Mouse (Mus musculus) MEL (cell line): Measurements from ENCODE around the gene Prrg2. TPM values are rescaled to one million over a fixed set of nuclear protein-coding genes. Genes with fewer than 3 reads are reported as not detected.

Source experiments
- DNase-seq: peaks from one replicate; pipeline ENCODE4 v3.0.0; 2011; ENCODE audit warnings: low read depth, low spot score
- H3K27ac ChIP-seq: 2 replicates; pipeline ENCODE4 v1.5.1; 2012; ENCODE audit warnings: low read depth, mild to moderate bottlenecking, control low read depth, low read length, moderate library complexity; ENCODE audit not compliant: control insufficient read depth
- H3K27me3 ChIP-seq, 2 experiments: fragments of 150-350 bp in 1 of 2; sonication (generic) in 1 of 2; 2 replicates each; pipeline ENCODE4 v1.6.1; 2012; ENCODE audit warnings: low read length in 2 of 2, mild to moderate bottlenecking in 2 of 2, improper control_type of control experiment in 1 of 2, moderate library complexity in 1 of 2; ENCODE audit not compliant: insufficient read depth in 2 of 2, control insufficient read depth in 1 of 2
- H3K36me3 ChIP-seq, 2 experiments: 2 replicates each; pipeline ENCODE4 v1.6.1; 2012 to 2014; ENCODE audit warnings: low read length in 2 of 2, improper control_type of control experiment in 1 of 2, inconsistent platforms in 1 of 2, mild to moderate bottlenecking in 1 of 2; ENCODE audit not compliant: insufficient read depth in 2 of 2, control insufficient read depth in 1 of 2
- H3K4me1 ChIP-seq, 2 experiments: fragments of 150-350 bp in 1 of 2; sonication (generic) in 1 of 2; 2 replicates each; pipeline ENCODE4 v1.6.1; 2012; ENCODE audit warnings: low read length in 2 of 2, improper control_type of control experiment in 1 of 2, mild to moderate bottlenecking in 1 of 2; ENCODE audit not compliant: insufficient read depth in 2 of 2, control insufficient read depth in 1 of 2
- H3K4me3 ChIP-seq, 2 experiments: fragments of 150-350 bp in 1 of 2; sonication (generic) in 1 of 2; 2 replicates each; pipeline ENCODE4 v1.5.1; 2012; ENCODE audit warnings: low read depth in 2 of 2, low read length in 2 of 2, mild to moderate bottlenecking in 2 of 2, moderate library complexity in 2 of 2, control low read depth in 1 of 2, improper control_type of control experiment in 1 of 2; ENCODE audit not compliant: control insufficient read depth in 1 of 2, insufficient read depth in 1 of 2
- H3K79me2 ChIP-seq: 2 replicates; pipeline ENCODE4 v1.6.1; 2012; ENCODE audit warnings: mild to moderate bottlenecking, low read length, moderate library complexity; ENCODE audit not compliant: control insufficient read depth, poor library complexity, insufficient read depth
- H3K9ac ChIP-seq: 2 replicates; pipeline ENCODE4 v1.6.1; 2012; ENCODE audit warnings: low read depth, mild to moderate bottlenecking, control low read depth, low read length, moderate library complexity; ENCODE audit not compliant: control insufficient read depth, poor library complexity, severe bottlenecking
- H3K9me3 ChIP-seq: fragments of 150-350 bp; sonication (generic); replicated peaks from 2 replicates; pipeline ENCODE4 v1.6.1; 2012; ENCODE audit warnings: mild to moderate bottlenecking, low read length, improper control_type of control experiment, moderate library complexity; ENCODE audit not compliant: insufficient read depth
- CHD1 ChIP-seq: IDR thresholded peaks from 2 replicates; pipeline ENCODE4 v1.6.1; 2012; ENCODE audit warnings: low read depth, mild to moderate bottlenecking, inconsistent platforms, low read length, improper control_type of control experiment
- E2F4 ChIP-seq: IDR thresholded peaks from 2 replicates; pipeline ENCODE4 v1.6.1; 2011; ENCODE audit warnings: low read depth, low read length, improper control_type of control experiment, borderline replicate concordance
- ETS1 ChIP-seq: IDR thresholded peaks from 2 replicates; pipeline ENCODE4 v1.6.1; 2012; ENCODE audit warnings: low read depth, mild to moderate bottlenecking, inconsistent platforms, low read length, improper control_type of control experiment, moderate library complexity
- GABPA ChIP-seq: IDR thresholded peaks from 2 replicates; pipeline ENCODE4 v1.6.1; 2012; ENCODE audit warnings: low read depth, mild to moderate bottlenecking, inconsistent platforms, low read length, improper control_type of control experiment, moderate library complexity
- JUND ChIP-seq: IDR thresholded peaks from 2 replicates; pipeline ENCODE4 v1.6.1; 2011; ENCODE audit warnings: low read depth, mild to moderate bottlenecking, improper control_type of control experiment, low read length
- KAT2A ChIP-seq: conservative IDR thresholded peaks from 2 replicates; pipeline ENCODE4 v1.6.1; 2012; ENCODE audit warnings: low read depth, low read length, improper control_type of control experiment, inconsistent platforms
- MEF2A ChIP-seq: IDR thresholded peaks from 2 replicates; pipeline ENCODE4 v1.6.1; 2014; ENCODE audit warnings: low read depth, mild to moderate bottlenecking, inconsistent platforms, low read length, improper control_type of control experiment; ENCODE audit not compliant: poor library complexity, insufficient replicate concordance, severe bottlenecking; ENCODE audit errors: extremely low read depth
- MYB ChIP-seq: IDR thresholded peaks from 2 replicates; pipeline ENCODE4 v1.6.1; 2011; ENCODE audit warnings: mild to moderate bottlenecking, low read depth, low read length, improper control_type of control experiment
- MYC ChIP-seq: IDR thresholded peaks from 2 replicates; pipeline ENCODE4 v1.6.1; 2011; ENCODE audit warnings: low read depth, mild to moderate bottlenecking, low read length, improper control_type of control experiment, moderate library complexity
- POLR2AphosphoS5 ChIP-seq: IDR thresholded peaks from 2 replicates; pipeline ENCODE4 v1.6.1; 2012; ENCODE audit warnings: low read depth, borderline replicate concordance, mild to moderate bottlenecking, inconsistent platforms, low read length, moderate library complexity, mixed read lengths
- SMC3 ChIP-seq: IDR thresholded peaks from 2 replicates; pipeline ENCODE4 v1.6.1; 2011; ENCODE audit warnings: low read depth, low read length, improper control_type of control experiment
- TBP ChIP-seq: IDR thresholded peaks from 2 replicates; pipeline ENCODE4 v1.8.0; 2011; ENCODE audit warnings: low read depth, low read length, improper control_type of control experiment
- UBTF ChIP-seq: IDR thresholded peaks from 2 replicates; pipeline ENCODE4 v1.6.1; 2012; ENCODE audit warnings: low read depth, mild to moderate bottlenecking, inconsistent platforms, low read length, improper control_type of control experiment, moderate library complexity, borderline replicate concordance; ENCODE audit not compliant: insufficient read depth
- USF2 ChIP-seq, 2 experiments: IDR thresholded peaks; 2 replicates each; pipeline ENCODE4 v1.6.1; 2011 to 2012; ENCODE audit warnings: improper control_type of control experiment in 2 of 2, low read length in 2 of 2, borderline replicate concordance in 1 of 2, inconsistent platforms in 1 of 2, low read depth in 1 of 2, mild to moderate bottlenecking in 1 of 2; ENCODE audit not compliant: insufficient read depth in 1 of 2
- ZC3H11A ChIP-seq: IDR thresholded peaks from 2 replicates; pipeline ENCODE4 v1.6.1; 2012; ENCODE audit warnings: low read depth, mild to moderate bottlenecking, inconsistent platforms, low read length, improper control_type of control experiment
- ZKSCAN1 ChIP-seq: IDR thresholded peaks from 2 replicates; pipeline ENCODE4 v1.6.1; 2012; ENCODE audit warnings: low read depth, mild to moderate bottlenecking, inconsistent platforms, low read length, improper control_type of control experiment, moderate library complexity
- ZNF384 ChIP-seq: IDR thresholded peaks from 2 replicates; pipeline ENCODE4 v1.6.1; 2012; ENCODE audit warnings: low read depth, mild to moderate bottlenecking, inconsistent platforms, low read length, improper control_type of control experiment
- polyA plus RNA-seq, 2 experiments: library from polyadenylated mRNA; stranded (reverse) in 1 of 2; unstranded in 1 of 2; fragments of >175 nt in 1 of 2; fragments of >200 nt in 1 of 2; gene quantifications; 2 replicates each; pipeline versions ENCODE4 v1.2.1 to v1.2.4; 2012; ENCODE audit warnings: low replicate concordance in 2 of 2, low read depth in 1 of 2; ENCODE audit not compliant: insufficient read length in 2 of 2, insufficient read depth in 1 of 2, missing spikeins in 1 of 2
- total RNA-seq: library from RNA; depleted of rRNA; stranded (reverse); fragments of 300-350 nt; gene quantifications from 2 replicates; pipeline ENCODE4 v1.2.3, GENCODE M21; 2012

Gene Prrg2
- total and polyA plus RNA-seq, 3 experiments: 7.5 to 16.9 TPM; not detected in 1

DNA sequence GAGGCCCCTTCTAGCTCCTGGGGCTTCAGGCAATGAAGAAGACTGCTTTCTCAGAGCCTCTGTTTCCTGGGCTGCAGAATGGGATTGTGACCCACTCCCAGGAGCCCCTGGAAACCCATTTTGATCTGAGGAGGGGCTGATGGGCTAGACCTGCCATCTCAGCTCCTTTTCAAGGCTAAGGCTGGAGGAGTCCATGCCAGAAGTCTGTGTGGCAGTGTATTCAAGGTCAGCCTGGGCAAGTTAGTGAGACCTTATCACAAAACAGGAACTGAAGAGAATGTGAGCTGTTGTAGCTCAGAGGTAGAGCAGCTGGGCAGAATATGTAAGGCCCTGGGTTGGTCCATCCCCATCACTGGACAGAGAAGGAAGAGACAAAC, 5.5 kb downstream of the Prrg2 start:
- H3K27me3 ChIP-seq: no peaks in the 10 kb centered on the region
- TF ChIP-seq ZKSCAN1 (no peak), MYC (no peak), TBP (no peak), JUND (no peak), ZC3H11A (no peak), KAT2A (no peak), MYB (no peak), CHD1 (no peak), ZNF384 (no peak), GABPA (no peak), POLR2AphosphoS5 (no peak), USF2 (IDR thresholded peaks at IDR 0.05; ENCODE audit: borderline replicate concordance in 1 of 2, insufficient read depth in 1 of 2, low read depth in 1 of 2, low read length in 2 of 2) (no peak)
- no peak for DNase-seq
- peaks cover 15% of the 10 kb centered on the region for H3K79me2 ChIP-seq
- H3K9ac ChIP-seq: no peak overlapping the region
- no peak overlapping the region for H3K4me3 ChIP-seq
- no peak overlapping the region for H3K27ac ChIP-seq
- peaks cover 2 to 15% of the 10 kb centered on the region in 2 experiments; a peak in 3 of 4 replicates for H3K4me1 ChIP-seq
- H3K36me3 ChIP-seq: peaks cover 0 to 9% of the 10 kb centered on the region in 2 experiments; a peak in 2 of 4 replicates
- no peaks in the 10 kb centered on the region for H3K9me3 ChIP-seq

DNA sequence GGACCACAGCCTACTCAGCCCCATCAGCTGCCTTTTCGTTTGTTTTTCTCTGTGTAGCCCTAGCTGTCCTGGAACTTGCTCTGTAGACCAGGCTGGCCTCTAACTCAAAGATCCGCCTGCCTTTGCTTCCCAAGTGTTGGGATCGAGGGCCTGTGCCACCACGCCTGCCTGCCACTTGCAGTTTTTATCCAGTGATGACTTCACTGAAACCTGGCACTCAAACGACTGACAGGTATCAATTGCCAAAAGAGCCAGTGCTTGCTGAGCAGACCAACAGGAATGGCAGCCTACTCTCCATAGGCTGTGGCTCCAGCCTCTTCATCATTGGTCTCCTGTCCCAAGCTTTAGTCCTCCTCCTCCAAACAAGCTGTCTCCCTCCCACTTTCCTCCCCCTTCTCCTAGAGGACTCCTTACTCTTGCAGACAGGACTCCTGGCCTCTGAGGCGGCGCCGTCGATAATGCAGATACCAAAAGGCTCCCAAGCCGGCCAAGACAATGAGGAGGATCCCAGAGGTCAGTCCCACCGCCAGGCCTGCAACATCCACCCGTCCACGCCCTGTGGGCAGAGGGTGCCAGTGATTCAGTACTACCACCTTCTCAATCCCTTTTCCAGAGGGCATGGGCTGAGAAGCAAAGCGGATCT, 6.0 kb downstream of the Prrg2 start:
- Histone ChIP-seq H3K9me3 (no peaks in the 10 kb centered on the region), H3K4me1 (peaks cover 5 to 16% of the 10 kb centered on the region in 2 experiments; a peak in 3 of 4 replicates), H3K4me3 (no peak overlapping the region), H3K27me3 (no peaks in the 10 kb centered on the region), H3K79me2 (peaks cover 20% of the 10 kb centered on the region), H3K36me3 (peaks cover 0 to 6% of the 10 kb centered on the region in 2 experiments; a peak in 2 of 4 replicates), H3K9ac (no peak overlapping the region), H3K27ac (no peak overlapping the region)
- DNase-seq: no peak
- no peak for TF ChIP-seq SMC3
- no peak for TF ChIP-seq E2F4
- TF ChIP-seq UBTF: no peak
- no peak for TF ChIP-seq MEF2A
- TF ChIP-seq JUND: no peak
- no peak for TF ChIP-seq ETS1
- TF ChIP-seq, all 39 proteins: peak for 0
